ENCODE assay signal across 9 mouse cellular contexts in genomic region chr9:25317827-25318505, GRCm38 (mm10).
DNase-seq lines count a peak whose midpoint lies in the region; ATAC-seq and TF ChIP-seq lines count a peak whose summit lies in the region.
"Had no signal": no experiment of that assay in that cellular context is flagged by ENCODE, and none has a peak within 500 bp of the region (broad histone marks: within the 10 kb centered on the region; RNA-seq: fewer than 3 reads in every experiment).

No protein-coding gene starts in this region.

- H3K36me3 ChIP-seq in heart, adult 2 months (ENCODE audit: control insufficient read depth, insufficient read depth, low read length), result no peaks in the 10 kb centered on the region
- 0 out of 2 replicates have a peak, but pooled peaks cover 1% of the 10 kb centered on the region for H3K36me3 ChIP-seq in heart, embryonic 10.5 days
- peaks cover under 1% of the 10 kb centered on the region; the same call in 1 of the 2 replicates for H3K36me3 ChIP-seq in forebrain, postnatal 0 days (ENCODE audit: insufficient read depth)
- no peaks in the 10 kb centered on the region for H3K36me3 ChIP-seq in hindbrain, embryonic 16.5 days (ENCODE audit: control insufficient read depth, insufficient read depth, low read length)

- no peaks in the 10 kb centered on the region for H3K27me3 ChIP-seq in heart, adult 2 months (ENCODE audit: control insufficient read depth, insufficient read depth, low read length)
- no peaks in the 10 kb centered on the region for H3K27me3 ChIP-seq in heart, embryonic 10.5 days (ENCODE audit: insufficient read depth, poor library complexity, severe bottlenecking)
- H3K27me3 ChIP-seq in cerebellum, adult 2 months (ENCODE audit: control insufficient read depth, insufficient read depth, low read length), result no peaks in the 10 kb centered on the region
- H3K27me3 ChIP-seq in forebrain, postnatal 0 days (ENCODE audit: insufficient read depth, low read length), result no peaks in the 10 kb centered on the region
- no peaks in the 10 kb centered on the region for H3K27me3 ChIP-seq in hindbrain, embryonic 16.5 days (replicated peaks; ENCODE audit: control insufficient read depth, insufficient read depth, low read length)
- H3K27me3 ChIP-seq: limb, embryonic 12.5 days had no signal

- no peak overlapping the region for H3K4me2 ChIP-seq in forebrain, postnatal 0 days (ENCODE audit: low read depth)
- no peak overlapping the region for H3K4me2 ChIP-seq in hindbrain, embryonic 16.5 days (ENCODE audit: low read length)
- H3K4me2 ChIP-seq: limb, embryonic 12.5 days had no signal

- no peak overlapping the region for H3K9ac ChIP-seq in heart, adult 2 months (ENCODE audit: low read depth, low read length)
- no peak overlapping the region for H3K9ac ChIP-seq in forebrain, postnatal 0 days
- H3K9ac ChIP-seq in hindbrain, embryonic 16.5 days (ENCODE audit: low read depth, low read length), result no peak overlapping the region
- H3K9ac ChIP-seq: limb, embryonic 12.5 days had no signal

- peak; percentile 54 to 62 for DNase-seq in heart, adult 2 months
- DNase-seq in heart, embryonic 10.5 days (ENCODE audit: low spot score), result no peak
- DNase-seq in cerebellum, adult 2 months, result peak; percentile 40 to 46
- DNase-seq in forebrain, postnatal 0 days, result peak; percentile 80
- peak; percentile 57 to 73 for DNase-seq in layer of hippocampus, postnatal 14 days (ENCODE audit: low spot score in 2 of 2)
- peak; percentile 38 to 57 for DNase-seq in right cerebral cortex, postnatal 36 days (ENCODE audit: low spot score in 2 of 2)

- peak; percentile 72; the same call in 1 of the 2 replicates for TF ChIP-seq EP300 in heart, adult 2 months (IDR thresholded peaks at IDR 0.05; ENCODE audit: insufficient read depth, low read depth, low read length)

- no peaks in the 10 kb centered on the region; the same call in 1 of the 2 replicates for H3K4me1 ChIP-seq in heart, adult 2 months (ENCODE audit: control insufficient read depth, insufficient read depth, low read length)
- H3K4me1 ChIP-seq in heart, embryonic 10.5 days, result peaks cover 6% of the 10 kb centered on the region
- H3K4me1 ChIP-seq in cerebellum, adult 2 months (ENCODE audit: control insufficient read depth, insufficient read depth, low read length), result no peaks in the 10 kb centered on the region
- H3K4me1 ChIP-seq in forebrain, postnatal 0 days (ENCODE audit: insufficient read depth), result no peaks in the 10 kb centered on the region
- no peaks in the 10 kb centered on the region for H3K4me1 ChIP-seq in hindbrain, embryonic 16.5 days (ENCODE audit: control insufficient read depth, insufficient read depth, low read depth, low read length)
- H3K4me1 ChIP-seq: limb, embryonic 12.5 days had no signal

- intact Hi-C loops in heart, adult 2 months (cut with DNase I), result loop anchor here (1.0 to 5.0 kb wide), 2 partner anchors 274 to 339 kb away; no protein-coding TSS in a partner anchor

- TF ChIP-seq POLR2A in heart, adult 2 months (IDR thresholded peaks at IDR 0.05; ENCODE audit: insufficient read depth, low read depth, low read length), result no peak
- TF ChIP-seq POLR2A in cerebellum, adult 2 months (IDR thresholded peaks at IDR 0.05; ENCODE audit: borderline replicate concordance, insufficient read depth, low read length), result no peak

- H3K79me2 ChIP-seq in heart, adult 2 months (replicated peaks; ENCODE audit: control insufficient read depth, insufficient read depth, low read length), result no peaks in the 10 kb centered on the region

- H3K27ac ChIP-seq in heart, adult 2 months, result no peak overlapping the region
- no peak overlapping the region for H3K27ac ChIP-seq in heart, embryonic 10.5 days
- H3K27ac ChIP-seq in cerebellum, adult 2 months (ENCODE audit: insufficient read depth, low read length), result no peak overlapping the region
- no peak overlapping the region for H3K27ac ChIP-seq in forebrain, postnatal 0 days (ENCODE audit: low read depth, low read length)
- no peak overlapping the region for H3K27ac ChIP-seq in hindbrain, embryonic 16.5 days (ENCODE audit: low read depth, low read length)
- H3K27ac ChIP-seq: limb, embryonic 12.5 days had no signal

- peak; percentile 96 for ATAC-seq in forebrain, postnatal 0 days
- peak; percentile 92 for ATAC-seq in hindbrain, embryonic 16.5 days
- peak; percentile 56 for ATAC-seq in megakaryocyte, adult 5-6 weeks (ENCODE audit: poor library complexity, severe bottlenecking)

- peak; percentile 75 for TF ChIP-seq CTCF in heart, adult 2 months (IDR thresholded peaks at IDR 0.05)
- peak; percentile 90 for TF ChIP-seq CTCF in cerebellum, adult 2 months (IDR thresholded peaks at IDR 0.05; ENCODE audit: borderline replicate concordance, insufficient read depth, low read depth, low read length)
- TF ChIP-seq CTCF in forebrain, postnatal 0 days (IDR thresholded peaks at IDR 0.05; ENCODE audit: low read depth), result peak; percentile 90

- 21% methylated on average over 4 of the region's 4 CpGs for WGBS in heart, adult 2 months
- 59% methylated on average over 4 of the region's 4 CpGs for WGBS in heart, embryonic 10.5 days
- 40% methylated on average over 4 of the region's 4 CpGs for WGBS in cerebellum, adult 2 months
- WGBS in forebrain, postnatal 0 days, result 52% methylated on average over 4 of the region's 4 CpGs
- 60% methylated on average over 4 of the region's 4 CpGs for WGBS in hindbrain, embryonic 16.5 days

- H3K4me3 ChIP-seq in heart, adult 2 months, result no peak overlapping the region
- no peak overlapping the region for H3K4me3 ChIP-seq in heart, embryonic 10.5 days
- H3K4me3 ChIP-seq in cerebellum, adult 2 months (replicated peaks; ENCODE audit: insufficient read depth, low read depth, low read length), result no peak overlapping the region
- no peak overlapping the region for H3K4me3 ChIP-seq in forebrain, postnatal 0 days (ENCODE audit: low read depth, low read length)
- H3K4me3 ChIP-seq in hindbrain, embryonic 16.5 days (ENCODE audit: low read length), result no peak overlapping the region
- H3K4me3 ChIP-seq: limb, embryonic 12.5 days had no signal

- no peaks in the 10 kb centered on the region for H3K9me3 ChIP-seq in heart, embryonic 10.5 days
- no peaks in the 10 kb centered on the region for H3K9me3 ChIP-seq in forebrain, postnatal 0 days (ENCODE audit: low read length)
- H3K9me3 ChIP-seq in hindbrain, embryonic 16.5 days (ENCODE audit: control insufficient read depth, low read length), result no peaks in the 10 kb centered on the region
- H3K9me3 ChIP-seq: limb, embryonic 12.5 days had no signal
